Mouse (Mus musculus) cerebellum, adult 2 months (tissue): ENCODE data around the gene Sgcd.

Experiments used
- CTCF ChIP-seq: fragments of 200-500 bp; IDR thresholded peaks from 2 replicates; pipeline ENCODE4 v1.5.1; 2011; ENCODE audit warnings: low read depth, mild to moderate bottlenecking, control low read depth, low read length, moderate library complexity, borderline replicate concordance; ENCODE audit not compliant: insufficient read depth
- POLR2A ChIP-seq: fragments of 200-500 bp; IDR thresholded peaks from 2 replicates; pipeline ENCODE4 v1.6.1; 2011; ENCODE audit warnings: low read length, control low read depth, borderline replicate concordance; ENCODE audit not compliant: insufficient read depth

DNA sequence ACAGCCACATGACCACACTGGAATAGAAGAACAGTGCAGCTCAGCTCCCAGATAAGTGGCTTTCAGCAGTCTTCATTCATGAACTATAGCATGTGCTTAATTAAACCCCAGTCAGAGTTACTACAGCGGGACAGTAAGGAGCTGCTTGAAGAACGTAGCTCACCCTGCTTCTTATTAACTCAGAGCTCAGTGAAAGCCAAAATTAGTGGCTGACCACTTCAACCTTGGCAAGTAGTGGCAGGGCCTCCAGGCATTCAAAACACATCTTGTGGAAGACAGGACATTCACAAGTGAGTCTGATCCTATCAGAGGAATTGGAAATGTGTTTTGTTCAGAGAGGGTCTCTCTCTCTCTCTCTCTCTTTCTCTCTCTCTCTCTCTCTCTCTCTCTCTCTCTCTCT, 617.2 kb downstream of the Sgcd start:
- TF ChIP-seq CTCF (no peak), POLR2A (no peak)
